In the genomic region with DNA sequence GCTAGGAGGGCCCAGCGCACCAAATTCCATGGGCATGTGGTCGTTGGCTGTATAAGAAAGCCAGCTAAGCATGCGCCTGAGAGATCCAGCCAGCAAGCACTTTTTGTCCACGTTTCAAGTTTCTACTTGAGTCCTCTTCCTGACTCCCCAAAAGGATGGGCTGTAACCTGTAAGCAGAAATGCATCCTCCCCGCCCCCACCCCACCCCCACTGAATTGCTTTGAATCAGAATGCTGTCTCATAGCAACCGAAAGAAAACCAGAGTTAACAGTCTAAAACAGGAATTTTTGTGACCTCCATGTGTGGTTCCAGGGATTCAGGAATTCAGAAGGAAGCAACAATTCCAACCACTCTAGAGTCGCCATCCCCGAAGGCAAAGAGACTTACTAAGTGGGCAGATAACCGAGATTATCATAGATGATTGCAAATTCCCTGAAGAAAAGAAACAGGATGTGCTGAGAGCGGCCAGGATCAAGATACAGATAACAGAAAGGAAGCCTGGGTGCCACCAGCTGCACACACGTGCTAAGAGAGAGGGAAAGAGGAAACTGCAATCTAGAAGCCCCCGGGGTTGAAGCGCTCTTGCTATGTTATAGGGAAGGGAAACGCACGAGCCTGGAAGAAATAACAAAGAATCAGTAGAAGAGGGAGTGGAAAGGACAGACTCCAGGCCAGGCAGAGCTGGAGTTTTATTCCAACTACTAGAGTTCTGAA, we compare ENCODE assay signal across 9 mouse cellular contexts. TPM values are rescaled to one million over a fixed set of nuclear protein-coding genes. Genes with fewer than 3 reads are reported as not detected.
DNase-seq lines count a peak whose midpoint lies in the region; ATAC-seq and TF ChIP-seq lines count a peak whose summit lies in the region.
"Had no signal": no experiment of that assay in that cellular context is flagged by ENCODE, and none has a peak within 500 bp of the region (broad histone marks: within the 10 kb centered on the region; RNA-seq: fewer than 3 reads in every experiment).

No protein-coding gene starts in this region.

- no peaks in the 10 kb centered on the region for H3K36me3 ChIP-seq in lung, postnatal 0 days (ENCODE audit: insufficient read depth, low read length)
- no peaks in the 10 kb centered on the region for H3K36me3 ChIP-seq in embryonic facial prominence, embryonic 10.5 days (replicated peaks)
- no peaks in the 10 kb centered on the region for H3K36me3 ChIP-seq in midbrain, embryonic 15.5 days (replicated peaks)

- H3K9me3 ChIP-seq in lung, postnatal 0 days (ENCODE audit: low read length), result no peaks in the 10 kb centered on the region
- H3K9me3 ChIP-seq in embryonic facial prominence, embryonic 10.5 days, result no peaks in the 10 kb centered on the region
- no peaks in the 10 kb centered on the region for H3K9me3 ChIP-seq in midbrain, embryonic 15.5 days

- H3K9ac ChIP-seq in lung, postnatal 0 days (replicated peaks; ENCODE audit: low read depth), result no peak overlapping the region
- no peak overlapping the region for H3K9ac ChIP-seq in midbrain, embryonic 15.5 days

- H3K4me2 ChIP-seq in lung, postnatal 0 days (replicated peaks; ENCODE audit: low read depth, low read length), result peak overlapping the region; percentile 43
- peak overlapping the region; percentile 40 for H3K4me2 ChIP-seq in midbrain, embryonic 15.5 days

- H3K4me3 ChIP-seq in lung, postnatal 0 days (ENCODE audit: low read depth, low read length), result 0 out of 2 replicates have a peak overlapping the region, but pooled peaks have one; percentile 4
- peak overlapping the region; percentile 41 for H3K4me3 ChIP-seq in embryonic facial prominence, embryonic 10.5 days
- no peak overlapping the region for H3K4me3 ChIP-seq in midbrain, embryonic 15.5 days
- H3K4me3 ChIP-seq: erythroblast, embryonic 14.5 days had no signal

- no peaks in the 10 kb centered on the region for H3K27me3 ChIP-seq in lung, postnatal 0 days (replicated peaks; ENCODE audit: insufficient read depth, low read length)
- H3K27me3 ChIP-seq in embryonic facial prominence, embryonic 10.5 days (replicated peaks; ENCODE audit: low read depth, poor library complexity, severe bottlenecking), result no peaks in the 10 kb centered on the region
- no peaks in the 10 kb centered on the region for H3K27me3 ChIP-seq in midbrain, embryonic 15.5 days (replicated peaks)

- WGBS in lung, postnatal 0 days, result 27% methylated on average over 15 of the region's 15 CpGs
- WGBS in embryonic facial prominence, embryonic 10.5 days, result 47% methylated on average over 15 of the region's 15 CpGs
- 33% methylated on average over 15 of the region's 15 CpGs for WGBS in midbrain, embryonic 15.5 days

- no peaks in the 10 kb centered on the region; the same call in 1 of the 2 replicates for H3K4me1 ChIP-seq in lung, postnatal 0 days (ENCODE audit: insufficient read depth, low read depth, low read length)
- H3K4me1 ChIP-seq in embryonic facial prominence, embryonic 10.5 days, result peaks cover 21% of the 10 kb centered on the region
- peaks cover 10% of the 10 kb centered on the region for H3K4me1 ChIP-seq in midbrain, embryonic 15.5 days

- peak; percentile 32 for DNase-seq in lung, postnatal 0 days (ENCODE audit: low spot score)
- no peak for DNase-seq in lung, postnatal 10 days
- peak; percentile 33 for DNase-seq in embryonic facial prominence, embryonic 10.5 days (ENCODE audit: low spot score)
- DNase-seq in frontal cortex, adult 2 months (ENCODE audit: extremely low spot score in 1 of 2, low spot score in 1 of 2), result no peak
- no peak for DNase-seq in right cerebral cortex, postnatal 25 days

- peak; percentile 45 for ATAC-seq in lung, postnatal 0 days
- ATAC-seq in inflammation-experienced regulatory T-cells, adult 6 months, result peak; percentile 64
- no peak for ATAC-seq in midbrain, embryonic 15.5 days (replicated peaks)
- ATAC-seq in erythroblast, adult 5-6 weeks (replicated peaks; ENCODE audit: low FRiP score, poor library complexity, severe bottlenecking), result no peak

- TF ChIP-seq CTCF in lung, postnatal 0 days (IDR thresholded peaks at IDR 0.05), result no peak

- H3K27ac ChIP-seq in lung, postnatal 0 days (ENCODE audit: low read length), result peak overlapping the region; percentile 23; the same call in 1 of the 2 replicates
- peak overlapping the region; percentile 60 for H3K27ac ChIP-seq in embryonic facial prominence, embryonic 10.5 days (replicated peaks)
- H3K27ac ChIP-seq in midbrain, embryonic 15.5 days, result no peak overlapping the region

- no peak for TF ChIP-seq EP300 in lung, postnatal 0 days (IDR thresholded peaks at IDR 0.05)

RNA-seq across cellular contexts. Expression of a gene that starts 24.6 kb away (rescaled TPM):
- 30.4 and 33.7 TPM in 2 replicates for polyA plus RNA-seq in lung, postnatal 0 days (2015; fragmentation: Nextera tagmentation; extraction: Ambion mirVana)
- polyA plus RNA-seq in embryonic facial prominence, embryonic 10.5 days (2016; fragmentation: Nextera tagmentation; extraction: Ambion mirVana), result 23.6 and 24.2 TPM in 2 replicates
- polyA plus RNA-seq in inflammation-experienced regulatory T-cells, adult 6 months (2017; shearing (Covaris generic)), result 10 to 100 TPM; 14.1 to 58.2 (median 51.0) TPM
- 20.9 and 22.1 TPM in 2 replicates for polyA plus RNA-seq in midbrain, embryonic 15.5 days (2015; fragmentation: Nextera tagmentation; extraction: Ambion mirVana)
- polyA plus RNA-seq in frontal cortex, adult 2 months (2012; rRNA removed), result 27.2 and 27.6 TPM in 2 replicates
- 5.4 and 10.0 TPM in 2 replicates for total RNA-seq in erythroblast, adult 5-6 weeks (2015; ENCODE audit: low replicate concordance)
- 3.6 and 4.0 TPM in 2 replicates for total RNA-seq in erythroblast, adult 5-6 weeks (2017; ENCODE audit: low replicate concordance)

Comparison
In these comparisons a context has a peak if more than half of its experiments do, and no peak if none do; other contexts are left out.
1. DNase-seq: peak in lung, postnatal 0 days (single experiment) and embryonic facial prominence, embryonic 10.5 days (single experiment); none in lung, postnatal 10 days (single experiment), frontal cortex, adult 2 months (0 of 2) and right cerebral cortex, postnatal 25 days (single experiment).
2. ATAC-seq: peak in lung, postnatal 0 days (single experiment) and inflammation-experienced regulatory T-cells, adult 6 months (single experiment); none in midbrain, embryonic 15.5 days (single experiment) and erythroblast, adult 5-6 weeks (single experiment).